Mouse (Mus musculus): ENCODE results near the gene Cyp24a1.

DNA sequence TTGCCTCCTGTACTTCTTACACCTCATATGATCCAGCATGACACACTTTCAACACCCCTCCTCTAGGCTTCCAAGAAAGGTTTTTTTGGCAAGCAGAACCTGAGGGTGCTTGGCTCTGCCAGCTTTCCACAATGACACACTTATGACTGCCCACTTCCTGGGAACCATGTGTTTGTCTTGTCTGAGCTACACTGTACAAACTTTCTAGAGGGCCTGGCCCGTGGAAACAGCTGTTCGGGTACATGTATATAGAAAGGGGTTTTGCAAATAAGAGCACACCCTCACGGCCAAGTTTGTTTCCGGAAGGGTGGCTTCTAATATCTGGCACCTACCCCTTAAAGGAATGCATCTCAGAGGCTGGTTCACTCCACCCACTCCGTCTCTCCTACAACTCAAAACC, 51.1 kb downstream of the Cyp24a1 start:
- TF ChIP-seq ZKSCAN1 (IDR thresholded peaks at IDR 0.05; ENCODE audit: low read depth, low read length) (no peak), ZC3H11A (IDR thresholded peaks at IDR 0.05; ENCODE audit: low read depth, low read length) (no peak), CTCF (IDR thresholded peaks at IDR 0.05 in 2 of 3, conservative IDR thresholded peaks at IDR 0.05 in 1 of 3; ENCODE audit: control insufficient read depth in 1 of 3, insufficient read depth in 1 of 3, low read depth in 2 of 3, low read length in 3 of 3, poor library complexity in 1 of 3, severe bottlenecking in 1 of 3) (no peak)

Measured in MEL (cell line).